Mouse (Mus musculus): ENCODE measurements around the gene Phf1. TPM values are rescaled to one million over a fixed set of nuclear protein-coding genes. Genes with fewer than 3 reads are reported as not detected.
"Not testable (repeated sequence)": the region's sequence is repeated elsewhere in the genome, so short reads cannot be mapped to it uniquely, and the experiment has no call there.

Gene Phf1
- polyA plus RNA-seq, 1 experiment from 2014 or later, result 8.2 TPM

GRCm38 (mm10) chr17:26915248-26915647 is 17.6 kb upstream of the Phf1 start:
- H3K27ac ChIP-seq, result no peak overlapping the region
- no peaks in the 10 kb centered on the region for H3K9me3 ChIP-seq
- DNase-seq (ENCODE audit: low spot score), result no peak
- 49% methylated on average over 1 of the region's 1 CpGs for WGBS
- peaks cover 13% of the 10 kb centered on the region for H3K4me1 ChIP-seq (replicated peaks)
- no peaks in the 10 kb centered on the region for H3K36me3 ChIP-seq
- H3K4me3 ChIP-seq, result no peak overlapping the region
- H3K27me3 ChIP-seq (ENCODE audit: insufficient read depth, poor library complexity, severe bottlenecking), result no peaks in the 10 kb centered on the region

GRCm38 (mm10) chr17:26916711-26917482 is 16.0 kb upstream of the Phf1 start, which contains the start of gene Kifc5b:
Kifc5b (plus strand) TSS chr17:26917091.
- DNase-seq (ENCODE audit: low spot score), result peak; percentile 100
- under 1% methylated on average over 72 of the region's 72 CpGs for WGBS
- H3K4me3 ChIP-seq, result peak within 1 kb of the TSS; percentile 83
- peaks cover 16% of the 10 kb centered on the region for H3K36me3 ChIP-seq
- H3K27me3 ChIP-seq (ENCODE audit: insufficient read depth, poor library complexity, severe bottlenecking), result no peaks in the 10 kb centered on the region
- peak within 1 kb of the TSS; percentile 92 for H3K27ac ChIP-seq
- peaks cover 13% of the 10 kb centered on the region for H3K4me1 ChIP-seq (replicated peaks)
- no peaks in the 10 kb centered on the region for H3K9me3 ChIP-seq

- H3K36me3 ChIP-seq, result peaks cover 20% of the 10 kb centered on the region
- H3K4me3 ChIP-seq, result peak overlapping the region; percentile 83
- under 1% methylated on average over 12 of the region's 12 CpGs for WGBS
- peaks cover 13% of the 10 kb centered on the region for H3K4me1 ChIP-seq (replicated peaks)
- not testable (repeated sequence) for H3K9me3 ChIP-seq; H3K27me3 ChIP-seq (ENCODE audit: insufficient read depth, poor library complexity, severe bottlenecking); DNase-seq (ENCODE audit: low spot score)
- H3K27ac ChIP-seq, result peak overlapping the region; percentile 92
Observed at GRCm38 (mm10) chr17:26917560-26917959, 15.3 kb upstream of the Phf1 start.

- Histone ChIP-seq H3K36me3 (peaks cover 27% of the 10 kb centered on the region), H3K27me3 (ENCODE audit: insufficient read depth, poor library complexity, severe bottlenecking) (no peaks in the 10 kb centered on the region), H3K4me3 (peak overlapping the region; percentile 83), H3K27ac (no peak overlapping the region), H3K9me3 (no peaks in the 10 kb centered on the region), H3K4me1 (replicated peaks) (peaks cover 13% of the 10 kb centered on the region)
- 76% methylated on average over 2 of the region's 2 CpGs for WGBS
- no peak for DNase-seq (ENCODE audit: low spot score)
Observed at GRCm38 (mm10) chr17:26918343-26918742, 14.5 kb upstream of the Phf1 start.

- WGBS, result 81% methylated on average over 2 of the region's 2 CpGs
- not testable (repeated sequence) for DNase-seq (ENCODE audit: low spot score)
Observed at GRCm38 (mm10) chr17:26919516-26919915, 13.3 kb upstream of the Phf1 start.

GRCm38 (mm10) chr17:26922368-26922767 is 10.5 kb upstream of the Phf1 start:
- not testable (repeated sequence) for H3K27ac ChIP-seq; H3K4me3 ChIP-seq; H3K9me3 ChIP-seq; H3K27me3 ChIP-seq (ENCODE audit: insufficient read depth, poor library complexity, severe bottlenecking); DNase-seq (ENCODE audit: low spot score)
- Histone ChIP-seq H3K4me1 (replicated peaks) (peaks cover 13% of the 10 kb centered on the region), H3K36me3 (peaks cover 66% of the 10 kb centered on the region)
- WGBS, result 92% methylated on average over 6 of the region's 6 CpGs

More at GRCm38 (mm10) chr17:26919516-26919915, 13.3 kb upstream of the Phf1 start:
- H3K36me3 ChIP-seq, result peaks cover 39% of the 10 kb centered on the region
- not testable (repeated sequence) for H3K27me3 ChIP-seq (ENCODE audit: insufficient read depth, poor library complexity, severe bottlenecking); H3K27ac ChIP-seq; H3K4me3 ChIP-seq; H3K9me3 ChIP-seq
- peaks cover 13% of the 10 kb centered on the region for H3K4me1 ChIP-seq (replicated peaks)

GRCm38 (mm10) chr17:26925414-26925813 is 7.4 kb upstream of the Phf1 start:
- 92% methylated on average over 9 of the region's 9 CpGs for WGBS

GRCm38 (mm10) chr17:26931795-26932194 is 1.1 kb upstream of the Phf1 start:
- H3K27me3 ChIP-seq (ENCODE audit: insufficient read depth, poor library complexity, severe bottlenecking); H3K9me3 ChIP-seq; H3K4me3 ChIP-seq; H3K27ac ChIP-seq: not testable (repeated sequence)
- H3K36me3 ChIP-seq, result peaks cover 78% of the 10 kb centered on the region
- 72% methylated on average over 7 of the region's 7 CpGs for WGBS
- DNase-seq (ENCODE audit: low spot score), result peak; percentile 47
- H3K4me1 ChIP-seq (replicated peaks), result peaks cover 26% of the 10 kb centered on the region

More at GRCm38 (mm10) chr17:26925414-26925813, 7.4 kb upstream of the Phf1 start:
- H3K27ac ChIP-seq; H3K4me3 ChIP-seq; H3K4me1 ChIP-seq (replicated peaks); DNase-seq (ENCODE audit: low spot score); H3K9me3 ChIP-seq; H3K27me3 ChIP-seq (ENCODE audit: insufficient read depth, poor library complexity, severe bottlenecking): not testable (repeated sequence)
- peaks cover 96% of the 10 kb centered on the region for H3K36me3 ChIP-seq

GRCm38 (mm10) chr17:26933419-26933818 is 567 bp downstream of the Phf1 start:
- Histone ChIP-seq H3K4me3 (peak overlapping the region; percentile 71), H3K27ac (peak overlapping the region; percentile 90), H3K36me3 (peaks cover 72% of the 10 kb centered on the region), H3K9me3 (no peaks in the 10 kb centered on the region), H3K4me1 (replicated peaks) (peaks cover 41% of the 10 kb centered on the region), H3K27me3 (ENCODE audit: insufficient read depth, poor library complexity, severe bottlenecking) (no peaks in the 10 kb centered on the region)
- WGBS, result 10% methylated on average over 13 of the region's 13 CpGs
- DNase-seq (ENCODE audit: low spot score), result no peak

- H3K36me3 ChIP-seq, result peaks cover 65% of the 10 kb centered on the region
- WGBS, result 85% methylated on average over 16 of the region's 16 CpGs
- no peaks in the 10 kb centered on the region for H3K27me3 ChIP-seq (ENCODE audit: insufficient read depth, poor library complexity, severe bottlenecking)
- no peaks in the 10 kb centered on the region for H3K9me3 ChIP-seq
- H3K4me1 ChIP-seq (replicated peaks), result peaks cover 46% of the 10 kb centered on the region
- peak overlapping the region; percentile 71 for H3K4me3 ChIP-seq
- DNase-seq (ENCODE audit: low spot score), result no peak
- H3K27ac ChIP-seq, result 0 out of 2 replicates have a peak overlapping the region, but pooled peaks have one; percentile 90
Observed at GRCm38 (mm10) chr17:26933885-26934827, 1.3 kb downstream of the Phf1 start.

- no peak for DNase-seq (ENCODE audit: low spot score)
- Histone ChIP-seq H3K4me1 (replicated peaks) (peaks cover 50% of the 10 kb centered on the region), H3K36me3 (peaks cover 56% of the 10 kb centered on the region), H3K4me3 (no peak overlapping the region), H3K9me3 (no peaks in the 10 kb centered on the region), H3K27me3 (ENCODE audit: insufficient read depth, poor library complexity, severe bottlenecking) (no peaks in the 10 kb centered on the region), H3K27ac (no peak overlapping the region)
- 88% methylated on average over 9 of the region's 9 CpGs for WGBS
Observed at GRCm38 (mm10) chr17:26935027-26935426, 2.2 kb downstream of the Phf1 start.

GRCm38 (mm10) chr17:26936453-26936852 is 3.6 kb downstream of the Phf1 start:
- Histone ChIP-seq H3K36me3 (peaks cover 44% of the 10 kb centered on the region), H3K27me3 (ENCODE audit: insufficient read depth, poor library complexity, severe bottlenecking) (no peaks in the 10 kb centered on the region), H3K27ac (no peak overlapping the region), H3K4me3 (no peak overlapping the region), H3K4me1 (replicated peaks) (peaks cover 65% of the 10 kb centered on the region), H3K9me3 (no peaks in the 10 kb centered on the region)
- 82% methylated on average over 12 of the region's 12 CpGs for WGBS
- DNase-seq (ENCODE audit: low spot score), result no peak

All from hindbrain, embryonic 10.5 days (tissue).